Mouse (Mus musculus) CD4-positive, CD25-positive, alpha-beta regulatory T cell, adult 2 months (primary cell): ENCODE data around the gene Olfr295.

ENCODE experiments used
- DNase-seq: peaks from one replicate; pipeline ENCODE4 v3.0.0-alpha.2; 2012; ENCODE audit warnings: low read depth, low spot score

The Olfr295 gene

GRCm38 (mm10) chr7:86583562-86583961, at the start of gene Olfr295:
TSS of gene Olfr295 (plus strand) at chr7:86583862.
- no peak for DNase-seq

GRCm38 (mm10) chr7:86616543-86616942, 32.9 kb downstream of the Olfr295 start, which contains the start of gene Olfr294:
TSS of gene Olfr294 (minus strand) at chr7:86616643.
- no peak for DNase-seq
